Mouse (Mus musculus): ENCODE measurements around the gene Prss41. TPM values are rescaled to one million over a fixed set of nuclear protein-coding genes. Genes with fewer than 3 reads are reported as not detected.
A peak's percentile ranks its signal among the peaks of the same experiment; 100 is the strongest.

Gene Prss41
- total and polyA plus RNA-seq, 2 experiments from 2014 or later = not detected

DNA sequence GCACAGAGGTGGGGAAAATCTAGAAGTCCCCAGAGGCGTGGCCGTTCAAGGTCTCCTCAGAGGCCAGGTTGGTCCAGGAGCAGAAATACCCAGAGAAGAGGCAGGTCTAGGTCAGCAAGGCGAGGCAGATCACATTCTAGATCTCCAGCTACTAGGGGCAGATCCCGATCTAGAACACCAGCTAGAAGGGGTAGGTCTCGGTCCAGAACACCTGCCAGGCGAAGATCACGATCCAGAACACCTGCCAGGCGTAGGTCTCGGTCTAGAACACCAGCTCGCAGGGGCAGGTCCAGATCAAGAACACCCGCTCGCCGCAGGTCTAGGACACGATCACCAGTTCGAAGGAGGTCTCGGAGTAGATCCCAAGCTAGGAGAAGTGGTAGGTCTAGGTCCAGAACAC lies 28.3 kb downstream of the Prss41 start:
- H3K4me2 ChIP-seq (ENCODE audit: low read depth, low read length) = no peak overlapping the region
- peaks cover 95% of the 10 kb centered on the region for H3K36me3 ChIP-seq (replicated peaks; ENCODE audit: control insufficient read depth, insufficient read depth, low read length)
- no peaks in the 10 kb centered on the region for H3K4me1 ChIP-seq (ENCODE audit: control insufficient read depth, insufficient read depth)
- H3K9ac ChIP-seq (replicated peaks; ENCODE audit: low read depth, low read length) = no peak overlapping the region
- ATAC-seq (ENCODE audit: insufficient read depth, low read depth) = no peak
- no peaks in the 10 kb centered on the region for H3K27me3 ChIP-seq (ENCODE audit: control insufficient read depth, insufficient read depth, low read length)
- no peak for DNase-seq (ENCODE audit: low spot score)
- no peaks in the 10 kb centered on the region for H3K9me3 ChIP-seq (replicated peaks; ENCODE audit: control insufficient read depth, low read length)
- 98% methylated on average over 16 of the region's 16 CpGs for WGBS
- no peak overlapping the region for H3K27ac ChIP-seq (ENCODE audit: low read depth)
- no peak overlapping the region for H3K4me3 ChIP-seq (ENCODE audit: low read depth, low read length)
- TF ChIP-seq CTCF (IDR thresholded peaks at IDR 0.05; ENCODE audit: low read depth) = no peak
- TF ChIP-seq EP300 (IDR thresholded peaks at IDR 0.05; ENCODE audit: low read depth) = no peak

DNA sequence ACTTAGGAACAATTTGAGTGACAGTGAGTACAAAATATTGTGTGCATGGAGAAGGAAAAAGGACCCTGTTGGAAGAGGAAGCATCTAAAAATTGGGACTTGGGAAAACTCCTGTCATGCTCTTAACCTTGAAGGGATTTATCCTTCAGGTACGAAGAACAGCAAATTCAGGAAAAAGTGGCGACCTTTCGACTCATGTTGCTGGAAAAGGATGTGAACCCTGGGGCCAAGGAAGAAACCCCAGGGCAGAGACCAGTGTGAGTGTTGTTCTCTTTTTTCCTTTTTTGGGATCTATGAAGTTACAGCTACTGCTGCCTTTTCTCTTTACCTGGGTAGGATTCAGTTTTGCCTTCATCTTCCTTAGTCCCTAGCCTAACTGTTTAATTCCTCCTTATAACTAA lies 36.1 kb downstream of the Prss41 start:
- ATAC-seq (ENCODE audit: insufficient read depth, low read depth) = no peak
- WGBS = 87% methylated on average over 3 of the region's 3 CpGs
- Histone ChIP-seq H3K36me3 (replicated peaks; ENCODE audit: control insufficient read depth, insufficient read depth, low read length) (peaks cover 53% of the 10 kb centered on the region), H3K9ac (replicated peaks; ENCODE audit: low read depth, low read length) (no peak overlapping the region), H3K27me3 (ENCODE audit: control insufficient read depth, insufficient read depth, low read length) (no peaks in the 10 kb centered on the region), H3K4me3 (ENCODE audit: low read depth, low read length) (no peak overlapping the region), H3K9me3 (replicated peaks; ENCODE audit: control insufficient read depth, low read length) (no peaks in the 10 kb centered on the region), H3K27ac (ENCODE audit: low read depth) (no peak overlapping the region), H3K4me2 (ENCODE audit: low read depth, low read length) (no peak overlapping the region), H3K4me1 (ENCODE audit: control insufficient read depth, insufficient read depth) (peaks cover 30% of the 10 kb centered on the region)
- no peak for TF ChIP-seq CTCF (IDR thresholded peaks at IDR 0.05; ENCODE audit: low read depth)
- TF ChIP-seq EP300 (IDR thresholded peaks at IDR 0.05; ENCODE audit: low read depth) = no peak
- DNase-seq (ENCODE audit: low spot score) = no peak

DNA sequence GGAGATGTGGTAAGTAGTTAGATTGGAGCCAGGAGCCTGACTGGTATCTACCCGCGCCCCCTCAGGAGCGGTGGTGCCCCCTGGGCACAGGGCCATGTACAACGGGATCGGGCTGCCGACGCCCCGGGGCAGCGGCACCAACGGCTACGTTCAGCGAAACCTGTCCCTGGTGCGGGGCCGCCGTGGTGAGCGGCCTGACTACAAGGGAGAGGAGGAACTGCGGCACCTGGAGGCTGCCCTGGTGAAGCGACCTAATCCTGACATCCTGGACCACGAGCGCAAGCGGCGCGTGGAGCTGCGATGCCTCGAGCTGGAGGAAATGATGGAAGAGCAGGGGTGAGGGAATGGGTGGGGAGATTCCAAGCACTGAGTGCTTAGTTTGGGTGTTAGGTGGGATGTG lies 37.1 kb downstream of the Prss41 start:
- no peak for ATAC-seq (ENCODE audit: insufficient read depth, low read depth)
- Histone ChIP-seq H3K36me3 (replicated peaks; ENCODE audit: control insufficient read depth, insufficient read depth, low read length) (peaks cover 43% of the 10 kb centered on the region), H3K27me3 (ENCODE audit: control insufficient read depth, insufficient read depth, low read length) (no peaks in the 10 kb centered on the region), H3K4me3 (ENCODE audit: low read depth, low read length) (peak overlapping the region; percentile 30), H3K4me2 (ENCODE audit: low read depth, low read length) (peak overlapping the region; percentile 60), H3K27ac (ENCODE audit: low read depth) (peak overlapping the region; percentile 50), H3K4me1 (ENCODE audit: control insufficient read depth, insufficient read depth) (peaks cover 30% of the 10 kb centered on the region), H3K9ac (replicated peaks; ENCODE audit: low read depth, low read length) (no peak overlapping the region), H3K9me3 (replicated peaks; ENCODE audit: control insufficient read depth, low read length) (no peaks in the 10 kb centered on the region)
- 47% methylated on average over 25 of the region's 25 CpGs for WGBS
- TF ChIP-seq EP300 (IDR thresholded peaks at IDR 0.05; ENCODE audit: low read depth) (no peak), CTCF (IDR thresholded peaks at IDR 0.05; ENCODE audit: low read depth) (peak; percentile 37; the same call in 1 of the 2 replicates)
- no peak for DNase-seq (ENCODE audit: low spot score)

DNA sequence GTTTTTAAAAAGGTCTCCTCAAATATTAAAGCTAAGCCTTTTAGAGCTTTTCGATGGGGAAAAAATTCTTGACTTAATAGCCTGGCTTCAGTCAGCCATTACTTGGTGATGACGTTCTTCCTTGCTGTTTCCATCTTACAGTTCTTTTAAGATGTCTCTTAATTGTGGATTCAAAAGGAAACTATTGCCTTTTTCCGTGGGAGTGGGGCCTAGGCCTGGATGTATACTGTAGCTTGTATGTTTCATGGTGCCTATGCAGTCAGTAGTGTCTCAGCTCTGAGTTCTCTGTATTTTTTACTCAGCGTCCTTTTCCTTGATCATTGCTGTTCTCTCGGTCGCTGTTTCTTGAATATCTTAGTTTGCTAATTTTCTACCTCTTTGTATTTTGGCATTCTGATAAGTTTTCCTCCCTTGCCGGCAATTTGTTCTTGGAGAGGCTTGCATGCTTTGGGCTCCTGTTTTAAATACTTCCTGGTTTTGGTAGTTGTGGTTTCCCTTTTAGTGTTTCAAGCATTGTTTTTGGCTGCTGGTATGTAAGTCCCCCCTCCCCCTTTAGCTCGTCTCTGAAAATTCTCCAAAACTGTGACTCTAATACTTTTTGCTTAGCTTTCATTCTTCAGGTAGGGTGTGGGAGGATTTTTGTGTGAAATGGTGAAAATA lies 39.4 kb downstream of the Prss41 start:
- DNase-seq (ENCODE audit: low spot score) (no peak), ATAC-seq (ENCODE audit: insufficient read depth, low read depth) (no peak)
- peaks cover 30% of the 10 kb centered on the region for H3K4me1 ChIP-seq (ENCODE audit: control insufficient read depth, insufficient read depth)
- peak overlapping the region; percentile 91 for H3K4me3 ChIP-seq (ENCODE audit: low read depth, low read length)
- H3K9ac ChIP-seq (replicated peaks; ENCODE audit: low read depth, low read length) = peak overlapping the region; percentile 86
- 1% methylated on average over 8 of the region's 8 CpGs for WGBS
- H3K4me2 ChIP-seq (ENCODE audit: low read depth, low read length) = peak overlapping the region; percentile 80
- H3K9me3 ChIP-seq (replicated peaks; ENCODE audit: control insufficient read depth, low read length) = peaks cover 5% of the 10 kb centered on the region; the same call in 1 of the 2 replicates
- H3K36me3 ChIP-seq (replicated peaks; ENCODE audit: control insufficient read depth, insufficient read depth, low read length) = peaks cover 20% of the 10 kb centered on the region
- no peaks in the 10 kb centered on the region for H3K27me3 ChIP-seq (ENCODE audit: control insufficient read depth, insufficient read depth, low read length)
- H3K27ac ChIP-seq (ENCODE audit: low read depth) = peak overlapping the region; percentile 28; the same call in 1 of the 2 replicates
- TF ChIP-seq EP300 (IDR thresholded peaks at IDR 0.05; ENCODE audit: low read depth) = no peak
- TF ChIP-seq CTCF (IDR thresholded peaks at IDR 0.05; ENCODE audit: low read depth) = no peak

DNA sequence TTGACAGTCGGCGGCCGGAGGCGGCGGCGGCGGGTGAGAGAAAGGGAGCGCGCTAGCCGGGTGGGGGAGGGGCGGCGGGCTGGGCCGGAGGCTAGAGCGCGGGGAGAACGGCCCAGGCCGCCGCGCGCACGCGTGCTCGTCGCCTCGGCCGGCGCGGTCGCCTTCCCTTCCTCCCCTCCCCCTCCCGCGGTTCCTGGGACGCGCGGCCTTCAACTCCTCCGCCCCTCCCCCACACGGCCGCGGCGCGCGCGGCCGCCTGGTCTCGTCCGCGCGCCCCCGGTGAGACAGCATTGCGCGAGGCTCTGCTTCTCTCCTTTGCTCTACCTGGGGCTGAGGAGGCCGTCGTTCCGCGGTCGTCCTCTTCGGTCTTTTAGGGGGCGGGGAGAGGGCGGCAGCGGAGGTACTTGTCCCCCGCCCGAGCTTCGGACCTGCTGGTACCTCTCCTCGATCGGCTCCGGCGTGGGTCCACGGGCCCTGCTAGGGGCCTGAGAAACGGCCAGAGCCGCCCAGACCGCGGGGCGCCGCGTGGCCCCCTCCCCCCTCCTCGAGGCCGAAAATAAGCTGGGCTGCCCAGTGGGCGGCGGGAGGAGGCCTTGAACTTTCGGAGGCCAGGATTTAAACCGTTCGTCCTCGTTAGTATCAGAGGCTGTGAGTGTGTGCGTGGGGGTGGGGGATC lies 40.5 kb downstream of the Prss41 start:
- peak; percentile 78 for DNase-seq (ENCODE audit: low spot score)
- 0% methylated on average over 40 of the region's 83 CpGs for whole genome bisulfite sequencing
- peak overlapping the region; percentile 95 for H3K27ac ChIP-seq (ENCODE audit: low read depth)

More for the DNA sequence above, 40.5 kb downstream of the Prss41 start:
- H3K9ac ChIP-seq (replicated peaks; ENCODE audit: low read depth, low read length) = peak overlapping the region; percentile 86
- peak overlapping the region; percentile 91 for H3K4me3 ChIP-seq (ENCODE audit: low read depth, low read length)
- H3K27me3 ChIP-seq (ENCODE audit: control insufficient read depth, insufficient read depth, low read length) = no peaks in the 10 kb centered on the region
- H3K4me2 ChIP-seq (ENCODE audit: low read depth, low read length) = peak overlapping the region; percentile 80
- H3K36me3 ChIP-seq (replicated peaks; ENCODE audit: control insufficient read depth, insufficient read depth, low read length) = peaks cover 10% of the 10 kb centered on the region
- no peak for TF ChIP-seq EP300 (IDR thresholded peaks at IDR 0.05; ENCODE audit: low read depth)
- TF ChIP-seq CTCF (IDR thresholded peaks at IDR 0.05; ENCODE audit: low read depth) = no peak
- H3K4me1 ChIP-seq (ENCODE audit: control insufficient read depth, insufficient read depth) = peaks cover 30% of the 10 kb centered on the region
- ATAC-seq (ENCODE audit: insufficient read depth, low read depth) = peak; percentile 47
- peaks cover 5% of the 10 kb centered on the region; the same call in 1 of the 2 replicates for H3K9me3 ChIP-seq (replicated peaks; ENCODE audit: control insufficient read depth, low read length)

Measured in heart, postnatal 0 days (tissue).